Mouse (Mus musculus): ENCODE results near the gene 1700001C19Rik. TPM values are rescaled to one million over a fixed set of nuclear protein-coding genes. Genes with fewer than 3 reads are reported as not detected.

The 1700001C19Rik gene
- total and polyA plus RNA-seq, 2 experiments: 11.7 to 16.2 TPM

GRCm38 (mm10) chr17:47472435-47473350, 35.5 kb upstream of the 1700001C19Rik start:
- TF ChIP-seq CTCF (IDR thresholded peaks at IDR 0.05; ENCODE audit: low read depth, low read length) (no peak), POLR2A (IDR thresholded peaks at IDR 0.05; ENCODE audit: extremely low read depth, insufficient read depth, low read length) (no peak)
- no peaks in the 10 kb centered on the region for H3K27me3 ChIP-seq (ENCODE audit: control insufficient read depth, insufficient read depth, low read length)
- H3K4me1 ChIP-seq (ENCODE audit: control insufficient read depth, insufficient read depth, low read length): peaks cover 21% of the 10 kb centered on the region
- peak overlapping the region; percentile 88 for H3K27ac ChIP-seq (replicated peaks; ENCODE audit: insufficient read depth, low read depth, low read length)
- no peak overlapping the region for H3K4me3 ChIP-seq (ENCODE audit: insufficient read depth, low read depth, low read length)
- DNase-seq (ENCODE audit: extremely low read depth, low read depth, low spot score): peak; percentile 98
- H3K79me2 ChIP-seq (ENCODE audit: control insufficient read depth, insufficient read depth, low read length): no peaks in the 10 kb centered on the region
- WGBS: 15% methylated on average over 15 of the region's 15 CpGs
- H3K9ac ChIP-seq (ENCODE audit: low read depth, low read length): peak overlapping the region; percentile 4; the same call in 1 of the 2 replicates
- H3K36me3 ChIP-seq (ENCODE audit: control insufficient read depth, insufficient read depth, low read length): no peaks in the 10 kb centered on the region

- no peak overlapping the region for H3K27ac ChIP-seq (replicated peaks; ENCODE audit: insufficient read depth, low read depth, low read length)
- no peak overlapping the region for H3K9ac ChIP-seq (ENCODE audit: low read depth, low read length)
- no peaks in the 10 kb centered on the region for H3K36me3 ChIP-seq (ENCODE audit: control insufficient read depth, insufficient read depth, low read length)
- peaks cover 21% of the 10 kb centered on the region for H3K4me1 ChIP-seq (ENCODE audit: control insufficient read depth, insufficient read depth, low read length)
- H3K4me3 ChIP-seq (ENCODE audit: insufficient read depth, low read depth, low read length): no peak overlapping the region
- no peaks in the 10 kb centered on the region for H3K27me3 ChIP-seq (ENCODE audit: control insufficient read depth, insufficient read depth, low read length)
- H3K79me2 ChIP-seq (ENCODE audit: control insufficient read depth, insufficient read depth, low read length): no peaks in the 10 kb centered on the region
- WGBS: 82% methylated on average over 5 of the region's 5 CpGs
- no peak for DNase-seq (ENCODE audit: extremely low read depth, low read depth, low spot score)
- no peak for TF ChIP-seq POLR2A (IDR thresholded peaks at IDR 0.05; ENCODE audit: extremely low read depth, insufficient read depth, low read length)
- no peak for TF ChIP-seq CTCF (IDR thresholded peaks at IDR 0.05; ENCODE audit: low read depth, low read length)
These were observed 33.5 kb upstream of the 1700001C19Rik start for GRCm38 (mm10) chr17:47470686-47471085.

- no peak for TF ChIP-seq POLR2A (IDR thresholded peaks at IDR 0.05; ENCODE audit: extremely low read depth, insufficient read depth, low read length)
- TF ChIP-seq CTCF (IDR thresholded peaks at IDR 0.05; ENCODE audit: low read depth, low read length): no peak
- Histone ChIP-seq H3K27ac (replicated peaks; ENCODE audit: insufficient read depth, low read depth, low read length) (no peak overlapping the region), H3K79me2 (ENCODE audit: control insufficient read depth, insufficient read depth, low read length) (peaks cover 4% of the 10 kb centered on the region; the same call in 1 of the 2 replicates), H3K36me3 (ENCODE audit: control insufficient read depth, insufficient read depth, low read length) (no peaks in the 10 kb centered on the region), H3K4me1 (ENCODE audit: control insufficient read depth, insufficient read depth, low read length) (peaks cover 26% of the 10 kb centered on the region), H3K4me3 (ENCODE audit: insufficient read depth, low read depth, low read length) (no peak overlapping the region), H3K9ac (ENCODE audit: low read depth, low read length) (no peak overlapping the region), H3K27me3 (ENCODE audit: control insufficient read depth, insufficient read depth, low read length) (no peaks in the 10 kb centered on the region)
- 94% methylated on average over 4 of the region's 4 CpGs for WGBS
- DNase-seq (ENCODE audit: extremely low read depth, low read depth, low spot score): no peak
These were observed 32.9 kb upstream of the 1700001C19Rik start for GRCm38 (mm10) chr17:47470121-47470520.

GRCm38 (mm10) chr17:47469642-47470041, 32.5 kb upstream of the 1700001C19Rik start:
- Histone ChIP-seq H3K36me3 (ENCODE audit: control insufficient read depth, insufficient read depth, low read length) (no peaks in the 10 kb centered on the region), H3K4me3 (ENCODE audit: insufficient read depth, low read depth, low read length) (no peak overlapping the region), H3K79me2 (ENCODE audit: control insufficient read depth, insufficient read depth, low read length) (peaks cover 9% of the 10 kb centered on the region; the same call in 1 of the 2 replicates), H3K27me3 (ENCODE audit: control insufficient read depth, insufficient read depth, low read length) (no peaks in the 10 kb centered on the region), H3K27ac (replicated peaks; ENCODE audit: insufficient read depth, low read depth, low read length) (no peak overlapping the region), H3K4me1 (ENCODE audit: control insufficient read depth, insufficient read depth, low read length) (peaks cover 30% of the 10 kb centered on the region), H3K9ac (ENCODE audit: low read depth, low read length) (no peak overlapping the region)
- WGBS: 93% methylated on average over 4 of the region's 4 CpGs
- TF ChIP-seq POLR2A (IDR thresholded peaks at IDR 0.05; ENCODE audit: extremely low read depth, insufficient read depth, low read length): no peak
- TF ChIP-seq CTCF (IDR thresholded peaks at IDR 0.05; ENCODE audit: low read depth, low read length): no peak
- DNase-seq (ENCODE audit: extremely low read depth, low read depth, low spot score): no peak

- no peak overlapping the region for H3K27ac ChIP-seq (replicated peaks; ENCODE audit: insufficient read depth, low read depth, low read length)
- peaks cover 9% of the 10 kb centered on the region; the same call in 1 of the 2 replicates for H3K79me2 ChIP-seq (ENCODE audit: control insufficient read depth, insufficient read depth, low read length)
- peak overlapping the region; percentile 11; the same call in 1 of the 2 replicates for H3K4me3 ChIP-seq (ENCODE audit: insufficient read depth, low read depth, low read length)
- peaks cover 32% of the 10 kb centered on the region for H3K4me1 ChIP-seq (ENCODE audit: control insufficient read depth, insufficient read depth, low read length)
- 75% methylated on average over 34 of the region's 34 CpGs for whole genome bisulfite sequencing
- no peaks in the 10 kb centered on the region for H3K36me3 ChIP-seq (ENCODE audit: control insufficient read depth, insufficient read depth, low read length)
- DNase-seq (ENCODE audit: extremely low read depth, low read depth, low spot score): no peak
- TF ChIP-seq POLR2A (IDR thresholded peaks at IDR 0.05; ENCODE audit: extremely low read depth, insufficient read depth, low read length) (no peak), CTCF (IDR thresholded peaks at IDR 0.05; ENCODE audit: low read depth, low read length) (no peak)
- no peaks in the 10 kb centered on the region for H3K27me3 ChIP-seq (ENCODE audit: control insufficient read depth, insufficient read depth, low read length)
- H3K9ac ChIP-seq (ENCODE audit: low read depth, low read length): no peak overlapping the region
These were observed 31.3 kb upstream of the 1700001C19Rik start for GRCm38 (mm10) chr17:47468466-47468865.
